Mouse (Mus musculus) spleen, adult 2 months (tissue): ENCODE measurements at regions not wholly inside any gene's neighbourhood (a gene's known extent, or its start where the extent isn't known, plus 50 kb on each side); places are given as distances from the start of the nearest gene placed in this dataset.

Experiments used
- DNase-seq, 2 experiments: peaks; one replicate each; pipeline versions ENCODE4 v3.0.0 to v3.0.0-alpha.2; 2012 to 2021; ENCODE audit warnings: low spot score in 2 of 2, low read depth in 1 of 2
- H3K27ac ChIP-seq: fragments of 200-500 bp; 2 replicates; pipeline ENCODE4 v1.5.1; 2012; ENCODE audit warnings: low read length, inconsistent platforms; ENCODE audit not compliant: insufficient read depth
- H3K27me3 ChIP-seq: fragments of 200-500 bp; 2 replicates; pipeline ENCODE4 v1.6.1; 2012; ENCODE audit warnings: mild to moderate bottlenecking, moderate library complexity, low read length, inconsistent platforms; ENCODE audit not compliant: control insufficient read depth, insufficient read depth
- H3K36me3 ChIP-seq: fragments of 200-500 bp; 2 replicates; pipeline ENCODE4 v1.6.1; 2012; ENCODE audit warnings: mild to moderate bottlenecking, low read length, inconsistent platforms; ENCODE audit not compliant: control insufficient read depth, insufficient read depth
- H3K4me1 ChIP-seq: fragments of 200-500 bp; 2 replicates; pipeline ENCODE4 v1.6.1; 2011; ENCODE audit warnings: inconsistent platforms; ENCODE audit not compliant: control insufficient read depth, insufficient read depth, insufficient read length
- H3K4me3 ChIP-seq: fragments of 200-500 bp; 2 replicates; pipeline ENCODE4 v1.5.1; 2011; ENCODE audit warnings: mild to moderate bottlenecking, inconsistent platforms; ENCODE audit not compliant: insufficient read depth, insufficient read length; ENCODE audit errors: extremely low read depth
- CTCF ChIP-seq: fragments of 200-500 bp; IDR thresholded peaks from 2 replicates; pipeline ENCODE4 v1.5.1; 2011; ENCODE audit warnings: mild to moderate bottlenecking, inconsistent platforms; ENCODE audit not compliant: insufficient read depth, insufficient read length, insufficient replicate concordance; ENCODE audit errors: extremely low read depth
- POLR2A ChIP-seq: fragments of 200-500 bp; IDR thresholded peaks from 2 replicates; pipeline ENCODE4 v1.6.1; 2011; ENCODE audit warnings: low read depth, low read length, inconsistent platforms
- WGBS: fragments of 180-500 bp; shearing (Covaris S2); methylation state at CpG from one replicate; pipeline ENCODE4 v1.1.7; 2018; 5-methylcytosine and 5-hydroxymethylcytosine counted together

DNA sequence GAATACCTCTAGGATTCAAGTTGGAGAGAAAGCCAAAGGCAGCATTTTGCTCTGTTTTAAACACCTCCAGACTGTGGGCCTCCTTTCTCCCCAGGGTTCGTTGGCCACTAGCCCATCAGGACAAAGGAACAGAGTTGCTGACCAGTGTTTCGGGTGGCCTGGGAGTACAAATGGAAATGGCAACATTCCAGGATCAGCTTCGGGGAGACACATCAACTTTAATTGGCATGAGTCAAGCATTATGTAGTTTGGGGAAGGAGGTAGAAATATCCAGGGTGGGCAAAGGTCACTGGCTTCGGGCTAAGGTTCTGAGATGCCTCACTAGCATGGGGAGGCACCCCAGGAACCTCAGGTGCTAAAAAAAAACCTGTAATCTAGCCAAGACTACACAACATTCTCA is 194.3 kb upstream of the Zpld1 start:
- DNase-seq, result no peak
- Histone ChIP-seq H3K36me3 (no peaks in the 10 kb centered on the region), H3K27me3 (no peaks in the 10 kb centered on the region), H3K4me3 (no peak overlapping the region), H3K4me1 (no peaks in the 10 kb centered on the region), H3K27ac (no peak overlapping the region)
- 84% methylated on average over 4 of the region's 4 CpGs for WGBS
- no peak for TF ChIP-seq CTCF

DNA sequence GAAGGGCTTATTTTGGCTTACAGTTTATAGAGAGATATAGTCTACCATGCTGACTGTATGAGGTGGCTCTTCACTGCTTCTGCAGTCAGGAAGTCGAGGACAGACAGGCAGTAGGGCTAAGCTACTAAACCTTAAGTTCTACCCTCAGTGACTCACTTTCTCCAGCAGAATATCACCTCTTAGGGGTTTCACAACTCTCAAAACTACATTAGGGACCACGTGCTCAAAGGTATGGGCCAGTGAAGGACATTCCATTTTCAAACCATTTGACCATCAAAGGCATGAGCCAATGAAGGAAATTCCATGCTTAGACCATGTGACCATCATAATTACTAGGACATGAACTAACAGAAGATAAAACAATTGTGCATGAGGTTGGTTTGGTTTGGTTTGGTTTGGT is 186.6 kb upstream of the Zpld1 start:
- WGBS, result 71% methylated on average over 2 of the region's 2 CpGs

DNA sequence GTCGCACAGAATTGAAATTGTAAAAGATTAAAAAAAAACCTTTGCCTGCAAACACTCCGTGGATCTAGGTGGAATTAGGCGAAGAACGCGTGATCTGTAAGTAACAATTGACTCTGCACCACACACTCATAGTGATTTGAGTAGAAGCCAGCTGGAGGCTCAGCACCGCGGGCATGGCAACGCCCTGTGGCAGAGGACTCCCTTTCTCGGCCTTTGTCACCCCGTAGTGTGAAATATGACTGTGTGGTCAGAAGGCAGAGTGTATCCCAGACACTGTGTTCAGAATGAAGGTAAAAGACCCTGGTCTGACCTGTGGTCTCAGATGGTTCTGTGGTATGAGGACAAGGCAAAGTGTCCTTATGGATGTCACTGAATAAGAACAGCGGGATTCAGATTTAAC is 183.0 kb upstream of the Zpld1 start:
- no peak overlapping the region for H3K27ac ChIP-seq
- TF ChIP-seq CTCF (no peak), POLR2A (no peak)
- H3K27me3 ChIP-seq, result no peaks in the 10 kb centered on the region
- DNase-seq, result no peak
- no peak overlapping the region for H3K4me3 ChIP-seq
- WGBS, result 88% methylated on average over 11 of the region's 11 CpGs
- H3K36me3 ChIP-seq, result no peaks in the 10 kb centered on the region
- H3K4me1 ChIP-seq, result no peaks in the 10 kb centered on the region

More for the DNA sequence above, 186.6 kb upstream of the Zpld1 start:
- DNase-seq, result no peak
- TF ChIP-seq CTCF, result no peak
- TF ChIP-seq POLR2A, result no peak
- H3K27me3 ChIP-seq, result no peaks in the 10 kb centered on the region
- H3K4me1 ChIP-seq, result no peaks in the 10 kb centered on the region
- no peaks in the 10 kb centered on the region for H3K36me3 ChIP-seq
- H3K27ac ChIP-seq, result no peak overlapping the region
- H3K4me3 ChIP-seq, result no peak overlapping the region

DNA sequence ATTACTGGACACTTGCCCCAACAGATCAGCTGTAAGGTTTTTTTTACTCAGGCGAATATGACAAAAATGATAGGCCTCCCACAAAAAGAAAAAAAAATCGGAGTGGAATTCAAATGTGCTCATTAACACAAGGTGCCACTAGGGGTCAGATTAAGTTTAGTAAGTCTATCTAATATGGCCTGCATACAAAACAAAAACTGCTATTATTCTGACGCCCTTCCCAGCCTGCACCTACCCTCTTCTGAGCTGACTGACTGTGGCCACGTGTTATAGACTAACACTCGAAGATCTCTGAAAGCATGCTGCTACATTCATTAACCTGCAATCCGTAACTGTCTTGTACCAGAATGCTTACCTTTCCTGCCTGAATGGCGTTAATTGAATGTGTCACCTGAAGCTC is 182.5 kb upstream of the Zpld1 start:
- H3K36me3 ChIP-seq, result no peaks in the 10 kb centered on the region
- no peak overlapping the region for H3K4me3 ChIP-seq
- H3K27me3 ChIP-seq, result no peaks in the 10 kb centered on the region
- WGBS, result 38% methylated on average over 7 of the region's 7 CpGs
- H3K27ac ChIP-seq, result no peak overlapping the region
- no peak for TF ChIP-seq CTCF
- no peak for TF ChIP-seq POLR2A
- no peak for DNase-seq
- H3K4me1 ChIP-seq, result no peaks in the 10 kb centered on the region

DNA sequence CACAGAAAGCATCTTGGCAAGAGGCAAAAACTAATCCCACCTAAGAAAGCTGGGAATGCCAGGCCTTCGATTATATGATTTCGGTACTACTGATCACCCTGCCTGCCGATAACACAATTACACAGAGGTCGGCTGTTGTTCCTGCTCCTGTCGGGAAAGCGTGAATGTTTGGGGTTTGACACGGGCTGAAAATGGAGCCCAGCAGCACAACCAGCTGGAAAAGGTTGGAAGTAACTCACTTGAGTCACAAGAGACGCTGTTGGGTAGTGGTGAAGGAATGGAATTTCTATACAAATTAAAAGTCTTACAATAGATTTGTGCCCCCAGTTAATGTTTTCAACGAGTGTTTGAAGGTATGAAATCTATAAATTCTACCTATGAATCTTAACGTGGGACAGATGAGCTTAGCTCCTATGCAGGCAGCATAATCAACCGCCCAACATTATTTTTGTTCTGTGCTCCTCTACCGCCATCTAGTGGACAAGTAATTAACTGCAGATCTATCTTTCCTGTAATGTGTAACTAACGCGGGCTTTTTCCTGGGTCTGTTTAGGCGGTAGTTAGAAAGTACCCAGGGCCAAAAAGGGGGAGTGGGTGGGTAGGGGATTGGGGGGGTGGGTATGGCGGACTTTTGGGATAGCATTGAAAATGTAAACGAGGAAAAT is 178.9 kb upstream of the Zpld1 start:
- no peaks in the 10 kb centered on the region for H3K27me3 ChIP-seq
- 32% methylated on average over 17 of the region's 17 CpGs for WGBS
- no peak overlapping the region for H3K4me3 ChIP-seq
- H3K36me3 ChIP-seq, result no peaks in the 10 kb centered on the region
- H3K27ac ChIP-seq, result no peak overlapping the region
- TF ChIP-seq POLR2A (no peak), CTCF (peak; percentile 14; the same call in 1 of the 2 replicates)
- no peaks in the 10 kb centered on the region for H3K4me1 ChIP-seq
- peak in 1 of 2 experiments; percentile 29 for DNase-seq

DNA sequence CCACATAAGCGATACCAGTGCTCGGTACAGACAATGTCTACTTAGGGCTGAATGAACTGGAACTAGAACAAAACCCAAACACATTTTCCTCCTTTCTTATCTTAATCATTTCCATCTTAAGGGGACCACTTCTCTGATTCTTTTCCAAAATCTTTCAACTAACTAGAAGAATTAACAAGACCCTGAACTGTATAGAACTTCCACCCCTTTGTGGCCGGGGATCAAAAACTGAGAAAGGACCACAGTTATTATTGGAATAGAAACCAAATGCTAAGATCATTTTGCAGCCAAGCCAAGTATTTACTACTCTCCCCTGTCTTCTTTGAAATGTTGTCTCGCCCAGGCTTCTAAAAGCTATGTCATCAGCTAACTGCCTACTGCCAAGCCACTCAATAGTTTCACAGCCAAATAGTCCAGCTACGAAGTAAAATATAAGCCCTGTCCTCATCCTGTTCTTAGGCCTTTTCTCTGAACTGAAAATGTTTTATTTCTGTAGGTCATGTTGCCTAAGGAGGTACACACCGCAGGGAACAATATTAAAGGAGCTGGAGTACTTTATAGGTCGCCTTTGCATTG is 177.3 kb upstream of the Zpld1 start:
- Histone ChIP-seq H3K27me3 (no peaks in the 10 kb centered on the region), H3K4me1 (no peaks in the 10 kb centered on the region), H3K27ac (no peak overlapping the region), H3K36me3 (no peaks in the 10 kb centered on the region), H3K4me3 (no peak overlapping the region)
- no peak for DNase-seq
- 91% methylated on average over 7 of the region's 7 CpGs for WGBS
- TF ChIP-seq POLR2A (no peak), CTCF (no peak)

DNA sequence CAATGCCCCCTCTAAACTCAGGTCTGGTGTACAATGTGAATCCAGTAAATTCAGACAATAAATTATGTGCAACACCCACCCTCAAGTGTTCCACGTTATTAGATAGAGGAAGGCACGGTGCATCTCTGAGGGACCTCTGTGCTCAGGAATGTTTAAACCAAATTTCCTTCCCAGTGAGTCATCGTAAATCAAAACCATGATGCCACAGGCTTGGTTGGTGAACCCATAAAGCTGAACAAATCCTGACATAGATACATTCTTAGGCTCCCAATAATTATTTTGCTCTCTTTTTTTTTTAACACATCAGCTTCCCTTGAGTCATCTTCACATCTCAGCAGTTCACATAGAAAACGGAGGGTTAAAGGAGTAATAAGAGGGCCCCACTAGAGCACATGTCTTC is 173.6 kb upstream of the Zpld1 start:
- Histone ChIP-seq H3K4me1 (no peaks in the 10 kb centered on the region), H3K4me3 (no peak overlapping the region), H3K36me3 (no peaks in the 10 kb centered on the region), H3K27me3 (no peaks in the 10 kb centered on the region), H3K27ac (no peak overlapping the region)
- TF ChIP-seq POLR2A, result no peak
- no peak for TF ChIP-seq CTCF
- no peak for DNase-seq
- WGBS, result 42% methylated on average over 4 of the region's 4 CpGs
